Mouse (Mus musculus) cerebral cortex, adult 2 months (tissue): ENCODE data around the gene Tent2.

ENCODE experiments used
- WGBS: fragments of 180-500 bp; shearing (Covaris S2); methylation state at CpG from one replicate; pipeline ENCODE4 v1.1.7; 2018; 5-methylcytosine and 5-hydroxymethylcytosine counted together

Gene Tent2

GRCm38 (mm10) chr13:93191831-93192645 is at the start of gene Tent2:
Gene Tent2 (minus strand): TSS chr13:93192385.
- under 1% methylated on average over 71 of the region's 72 CpGs for WGBS

DNA sequence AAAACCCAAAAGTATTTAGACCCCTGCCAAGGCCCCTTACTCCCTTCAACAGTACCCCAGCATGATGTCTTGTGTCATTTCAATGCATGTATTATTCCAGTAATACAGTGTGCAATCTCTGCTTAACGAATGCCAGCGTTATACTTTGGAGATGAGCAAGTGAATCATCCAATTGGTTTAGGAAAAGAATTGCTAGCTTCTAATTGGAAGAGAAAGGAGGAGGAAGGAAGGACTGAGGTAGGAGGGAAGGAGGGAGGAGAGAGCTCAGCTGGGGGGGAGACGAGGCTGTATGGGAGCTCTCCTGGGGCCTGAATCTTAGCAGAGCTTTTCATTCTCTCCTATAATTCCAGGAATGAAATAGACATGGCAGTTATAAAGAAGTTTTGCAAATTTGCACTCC is 49.0 kb upstream of the Tent2 start:
- 34% methylated on average over 3 of the region's 3 CpGs for WGBS

- 43% methylated on average over 6 of the region's 7 CpGs for WGBS
These were observed 47.4 kb upstream of the Tent2 start for GRCm38 (mm10) chr13:93239561-93239960.

- 82% methylated on average over 9 of the region's 9 CpGs for WGBS
These were observed 46.9 kb upstream of the Tent2 start for GRCm38 (mm10) chr13:93239134-93239533.

- WGBS = 69% methylated on average over 9 of the region's 9 CpGs
These were observed 45.7 kb upstream of the Tent2 start for GRCm38 (mm10) chr13:93237677-93238398.

DNA sequence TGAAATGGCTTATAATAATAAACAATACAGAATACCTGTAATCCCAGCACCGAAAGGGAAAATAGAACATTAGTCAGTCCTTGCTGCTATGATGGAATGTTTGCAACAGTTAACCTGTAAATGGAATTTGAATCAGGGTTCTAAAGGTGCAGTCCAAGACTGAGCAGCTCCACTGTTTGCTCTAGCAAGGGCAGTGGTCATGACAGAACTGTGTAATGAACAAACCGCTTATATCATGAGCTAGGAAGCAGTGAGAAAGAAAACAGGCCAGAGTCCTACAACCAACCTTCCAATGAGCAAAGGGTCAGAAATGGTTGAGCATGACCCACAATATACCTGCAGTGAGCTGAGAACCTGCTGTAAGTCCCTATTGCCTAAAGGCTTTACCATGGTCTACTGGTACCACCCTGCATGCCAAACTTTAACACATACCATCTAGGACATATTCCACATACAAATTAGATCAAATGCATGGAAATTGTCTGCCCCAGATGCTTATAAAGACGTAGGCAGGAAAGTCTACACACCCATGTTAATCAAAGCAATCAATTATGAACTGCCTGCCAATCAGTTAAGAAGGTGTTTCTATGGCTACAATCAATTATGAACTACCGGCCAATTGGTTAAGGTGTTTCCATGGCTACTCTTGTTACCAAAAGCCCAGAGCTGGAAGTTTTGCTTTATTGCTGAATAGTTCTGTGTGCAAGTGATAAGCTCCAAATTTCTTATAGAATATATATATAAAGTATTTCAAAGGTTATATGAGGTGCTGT is 42.3 kb upstream of the Tent2 start:
- WGBS = 86% methylated on average over 4 of the region's 4 CpGs

- WGBS = 85% methylated on average over 7 of the region's 7 CpGs
These were observed 40.1 kb upstream of the Tent2 start for GRCm38 (mm10) chr13:93232335-93232734.

GRCm38 (mm10) chr13:93231016-93231415 is 38.8 kb upstream of the Tent2 start:
- 71% methylated on average over 4 of the region's 4 CpGs for WGBS

- 14% methylated on average over 1 of the region's 1 CpGs for WGBS
These were observed 19.6 kb upstream of the Tent2 start for GRCm38 (mm10) chr13:93211741-93212140.

- 53% methylated on average over 5 of the region's 5 CpGs for WGBS
These were observed 451 bp upstream of the Tent2 start for GRCm38 (mm10) chr13:93192646-93193026.

DNA sequence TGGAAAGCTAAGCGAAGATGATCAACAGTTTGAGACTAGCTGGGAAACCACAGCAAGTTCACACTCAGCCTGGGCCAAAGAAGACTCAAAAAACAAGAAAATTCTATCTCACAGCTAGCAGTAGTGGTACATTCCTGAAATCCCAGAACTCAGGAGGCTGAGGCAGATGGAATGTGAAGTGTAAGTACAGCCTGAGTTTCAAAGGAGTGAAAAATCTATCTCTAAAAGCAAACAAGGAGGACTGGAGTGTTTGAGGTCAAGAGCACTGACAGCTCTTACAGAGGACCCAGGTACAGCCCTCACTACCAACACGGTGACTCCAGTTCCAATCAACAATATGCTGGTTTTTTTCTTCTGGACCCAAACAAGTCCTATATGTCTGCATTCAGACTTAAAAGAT is 2.8 kb downstream of the Tent2 start:
- WGBS = 61% methylated on average over 2 of the region's 2 CpGs

- WGBS = 65% methylated on average over 3 of the region's 3 CpGs
These were observed 3.4 kb downstream of the Tent2 start for GRCm38 (mm10) chr13:93188738-93189137.

GRCm38 (mm10) chr13:93187792-93188191 is 4.4 kb downstream of the Tent2 start:
- WGBS = 95% methylated on average over 5 of the region's 5 CpGs

DNA sequence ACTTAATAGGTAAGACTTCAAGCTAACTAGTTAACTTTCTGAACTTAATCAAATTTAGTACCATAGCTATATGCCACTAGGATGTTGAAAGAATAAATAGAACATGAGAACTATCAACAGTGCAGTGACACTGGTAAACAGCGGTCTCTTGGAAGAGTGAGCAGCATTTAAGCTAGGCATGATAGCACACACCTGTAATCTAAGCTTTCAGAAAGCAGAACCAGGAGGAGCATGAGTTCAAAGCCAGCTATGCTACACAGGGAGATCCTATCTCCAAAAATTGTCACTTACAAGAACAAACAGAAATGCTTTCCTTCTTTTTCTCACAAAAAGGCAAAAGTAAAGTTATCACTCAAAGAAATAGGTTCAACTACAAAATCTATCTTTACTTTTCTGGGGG is 11.8 kb downstream of the Tent2 start:
- 98% methylated on average over 1 of the region's 1 CpGs for WGBS

DNA sequence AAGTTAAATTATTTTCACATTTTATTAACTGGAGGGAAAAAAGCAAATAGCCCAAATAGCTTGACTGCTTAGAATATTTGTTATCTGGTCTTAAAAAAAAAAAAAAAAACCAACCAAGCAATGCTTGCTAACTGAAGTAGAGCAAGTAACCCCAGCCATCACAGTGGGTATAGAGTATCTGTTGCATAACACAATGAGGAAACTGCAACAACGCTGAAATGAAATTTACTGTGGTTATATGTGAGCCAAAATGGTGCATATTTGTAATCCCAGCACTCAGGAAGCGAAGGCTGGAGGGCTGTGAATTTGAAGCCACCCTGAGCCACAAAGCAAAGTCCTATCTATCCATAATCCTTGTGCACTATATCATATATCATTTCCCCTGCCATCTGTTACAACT is 12.7 kb downstream of the Tent2 start:
- WGBS = 59% methylated on average over 2 of the region's 2 CpGs

- 92% methylated on average over 4 of the region's 4 CpGs for WGBS
These were observed 28.9 kb downstream of the Tent2 start for GRCm38 (mm10) chr13:93163303-93163702.

DNA sequence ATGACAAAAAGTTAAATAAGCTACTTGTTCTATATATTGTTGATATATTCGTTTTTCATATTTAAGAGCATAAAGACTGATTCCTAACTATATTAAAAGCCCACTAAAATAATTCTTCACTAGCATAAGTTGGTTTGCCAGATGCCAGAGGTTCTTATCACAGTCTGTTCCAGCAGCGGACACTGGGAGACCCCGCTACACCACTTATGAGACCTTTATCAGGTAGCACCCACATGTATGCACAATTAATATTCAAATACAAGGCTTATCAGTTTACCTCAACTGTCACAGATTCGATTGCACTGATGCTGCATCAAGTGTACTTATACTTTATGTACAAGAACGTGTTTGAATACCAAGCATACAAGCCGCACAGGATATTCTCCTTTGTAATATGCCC is 33.9 kb downstream of the Tent2 start:
- 96% methylated on average over 6 of the region's 6 CpGs for WGBS

- 60% methylated on average over 1 of the region's 1 CpGs for WGBS
These were observed 38.9 kb downstream of the Tent2 start for GRCm38 (mm10) chr13:93153280-93153679.

DNA sequence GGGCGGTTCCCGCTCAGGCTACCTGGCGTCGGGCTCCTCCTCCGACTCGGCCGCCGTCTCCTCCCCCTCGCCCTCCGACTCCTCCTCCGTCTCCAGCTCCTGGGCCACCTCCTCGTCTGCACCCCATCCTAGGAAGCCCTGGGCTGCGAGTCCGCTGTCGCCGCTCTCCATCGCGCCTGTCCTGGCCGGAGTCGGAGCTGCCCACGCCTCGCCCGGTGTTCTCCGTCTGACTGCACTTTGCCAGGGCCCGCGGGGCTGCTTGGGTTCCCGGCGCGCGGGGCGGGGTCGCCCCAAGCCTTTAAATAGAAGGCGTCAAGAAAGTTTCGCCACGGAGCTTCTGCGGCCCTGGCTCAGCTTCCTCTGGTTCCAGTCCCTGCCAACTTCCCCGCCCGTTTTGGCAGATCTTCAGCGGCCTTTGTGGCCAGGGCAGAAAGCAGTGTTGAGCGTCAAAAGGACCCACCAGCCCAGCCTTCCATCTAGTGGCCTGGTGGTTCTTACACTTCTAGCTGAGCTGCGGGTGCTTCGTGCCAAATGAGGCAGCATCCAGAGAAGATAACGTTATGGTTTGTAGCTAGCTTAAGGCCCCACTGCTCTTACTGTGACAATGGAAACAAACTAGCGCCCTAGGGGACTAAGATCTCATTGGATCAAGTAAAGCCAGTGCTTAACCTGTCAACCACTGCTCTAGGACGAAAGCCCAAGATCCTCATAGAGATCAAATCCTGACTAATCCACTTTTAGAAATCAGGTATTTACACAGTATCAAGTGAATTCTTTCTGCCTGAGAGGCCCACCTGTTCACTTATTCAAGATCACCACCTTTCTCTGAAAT is 47.6 kb downstream of the Tent2 start, which contains the start of gene Cmya5:
Gene Cmya5, minus strand, starts transcription at position 389 of the 832 bp plus-strand sequence.
- WGBS = 3% methylated on average over 45 of the region's 45 CpGs

DNA sequence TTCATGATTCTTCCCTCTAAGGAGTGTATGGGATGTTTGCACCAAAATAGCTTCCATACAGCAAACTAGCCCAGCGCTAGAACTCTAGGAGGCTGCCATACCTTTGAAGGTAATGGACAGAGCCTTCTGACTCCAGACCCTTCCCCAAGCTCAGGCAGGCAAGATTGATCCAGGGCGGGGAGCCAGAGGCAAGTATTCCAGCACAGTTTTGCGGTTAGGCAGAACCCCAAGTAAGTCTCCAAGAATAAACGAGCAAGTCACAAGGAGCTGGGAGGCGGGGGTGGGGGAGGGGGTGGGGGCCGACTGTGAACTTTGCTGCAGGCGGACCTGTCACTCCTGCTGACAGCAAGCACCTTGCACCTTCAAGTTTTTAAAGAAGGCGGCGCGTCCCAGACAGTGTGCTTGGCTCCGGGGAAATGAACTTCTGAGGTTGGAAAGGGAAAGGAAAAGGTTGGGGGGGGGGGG is 48.3 kb downstream of the Tent2 start:
- 17% methylated on average over 11 of the region's 11 CpGs for WGBS

- WGBS = 68% methylated on average over 6 of the region's 6 CpGs
These were observed 51.0 kb downstream of the Tent2 start for GRCm38 (mm10) chr13:93141184-93141583.
